Mouse (Mus musculus) lung, embryonic 14.5 days (tissue): ENCODE results near the gene Sumf2. TPM values are rescaled to one million over a fixed set of nuclear protein-coding genes. Genes with fewer than 3 reads are reported as not detected.
A peak's percentile ranks its signal among the peaks of the same experiment; 100 is the strongest.
"Not testable (repeated sequence)": the region's sequence is repeated elsewhere in the genome, so short reads cannot be mapped to it uniquely, and the experiment has no call there.

ENCODE experiments used
- ATAC-seq: fragments of 200-750 bp; cut with Nextera tagmentation; 2 replicates; pipeline ENCODE4 v1.8.0; 2017; ENCODE audit warnings: mild to moderate bottlenecking, moderate TSS enrichment, moderate library complexity; ENCODE audit not compliant: insufficient read depth
- DNase-seq: peaks from one replicate; pipeline ENCODE4 v3.0.0-alpha.2; 2015
- H3K27ac ChIP-seq: fragments of 300-500 bp; sonication (generic); 2 replicates; pipeline ENCODE4 v1.5.1; 2014; ENCODE audit warnings: low read depth, mild to moderate bottlenecking, moderate library complexity
- H3K27me3 ChIP-seq: fragments of 300-500 bp; sonication (generic); 2 replicates; pipeline ENCODE4 v1.6.1; 2014; ENCODE audit warnings: low read length, control low read depth; ENCODE audit not compliant: insufficient read depth
- H3K36me3 ChIP-seq: fragments of 300-500 bp; sonication (generic); 2 replicates; pipeline ENCODE4 v1.6.1; 2014; ENCODE audit warnings: control low read depth; ENCODE audit not compliant: insufficient read depth
- H3K4me1 ChIP-seq: fragments of 300-500 bp; sonication (generic); 2 replicates; pipeline ENCODE4 v1.6.1; 2014; ENCODE audit warnings: antibody characterized with exemption, control low read depth; ENCODE audit not compliant: insufficient read depth
- H3K4me2 ChIP-seq: fragments of 300-500 bp; sonication (generic); 2 replicates; pipeline ENCODE4 v1.6.1; 2014; ENCODE audit warnings: mild to moderate bottlenecking
- H3K4me3 ChIP-seq: fragments of 300-500 bp; sonication (generic); 2 replicates; pipeline ENCODE4 v1.5.1; 2014; ENCODE audit warnings: low read depth, low read length
- H3K9ac ChIP-seq: fragments of 300-500 bp; sonication (generic); 2 replicates; pipeline ENCODE4 v1.6.1; 2014
- H3K9me3 ChIP-seq: fragments of 300-500 bp; sonication (generic); 2 replicates; pipeline ENCODE4 v1.6.1; 2016; ENCODE audit warnings: low read depth, low read length, control low read depth
- CTCF ChIP-seq: IDR thresholded peaks from 2 replicates; pipeline ENCODE4 v1.5.1; 2016; ENCODE audit warnings: antibody characterized with exemption, low read depth
- WGBS: fragments of 180-500 bp; shearing (Covaris S2); extraction: QIAGEN DNeasy Blood & Tissue Kit; methylation state at CpG from one replicate; pipeline ENCODE4 v1.1.7; 2014; 5-methylcytosine and 5-hydroxymethylcytosine counted together
- polyA plus RNA-seq: library from polyadenylated mRNA; unstranded; fragments of >200 nt; fragmentation: Nextera tagmentation; extraction: Ambion mirVana; gene quantifications from 2 replicates; pipeline ENCODE4 v1.2.1, GENCODE M21; 2014

Sumf2 gene
- polyA plus RNA-seq, 1 experiment from 2014 or later = 46.4 TPM

- 65% methylated on average over 3 of the region's 3 CpGs for WGBS
- Histone ChIP-seq H3K27me3 (no peaks in the 10 kb centered on the region), H3K4me2 (no peak overlapping the region), H3K9ac (no peak overlapping the region), H3K4me1 (no peaks in the 10 kb centered on the region), H3K36me3 (peaks cover 40% of the 10 kb centered on the region), H3K9me3 (no peaks in the 10 kb centered on the region), H3K4me3 (no peak overlapping the region), H3K27ac (no peak overlapping the region)
- DNase-seq = no peak
- no peak for TF ChIP-seq CTCF
- ATAC-seq = no peak
Observed at GRCm38 (mm10) chr5:129879888-129880287, 33.1 kb downstream of the Sumf2 start.

- no peaks in the 10 kb centered on the region for H3K27me3 ChIP-seq
- no peak for TF ChIP-seq CTCF
- H3K36me3 ChIP-seq = peaks cover 34% of the 10 kb centered on the region
- DNase-seq = peak; percentile 11
- no peak for ATAC-seq
- 22% methylated on average over 10 of the region's 10 CpGs for WGBS
- no peaks in the 10 kb centered on the region for H3K9me3 ChIP-seq
- H3K27ac ChIP-seq = peak overlapping the region; percentile 93; the same call in 1 of the 2 replicates
- H3K4me1 ChIP-seq = no peaks in the 10 kb centered on the region
- H3K9ac ChIP-seq = peak overlapping the region; percentile 91
- H3K4me3 ChIP-seq = peak overlapping the region; percentile 92
- H3K4me2 ChIP-seq = peak overlapping the region; percentile 93
Observed at GRCm38 (mm10) chr5:129886271-129886670, 39.5 kb downstream of the Sumf2 start.

GRCm38 (mm10) chr5:129886911-129887636 is 40.3 kb downstream of the Sumf2 start, which contains the start of gene Chchd2:
Gene Chchd2 (minus strand): TSS chr5:129887470.
- DNase-seq (peak; percentile 99), ATAC-seq (peak; percentile 100)
- peaks cover 26% of the 10 kb centered on the region for H3K36me3 ChIP-seq
- peak within 1 kb of the TSS; percentile 93 for H3K4me2 ChIP-seq
- under 1% methylated on average over 46 of the region's 46 CpGs for WGBS
- peak within 1 kb of the TSS; percentile 91 for H3K9ac ChIP-seq
- no peaks in the 10 kb centered on the region for H3K4me1 ChIP-seq
- peak within 1 kb of the TSS; percentile 92 for H3K4me3 ChIP-seq
- H3K9me3 ChIP-seq = no peaks in the 10 kb centered on the region
- TF ChIP-seq CTCF = no peak
- peak within 1 kb of the TSS; percentile 93 for H3K27ac ChIP-seq
- no peaks in the 10 kb centered on the region for H3K27me3 ChIP-seq

DNA sequence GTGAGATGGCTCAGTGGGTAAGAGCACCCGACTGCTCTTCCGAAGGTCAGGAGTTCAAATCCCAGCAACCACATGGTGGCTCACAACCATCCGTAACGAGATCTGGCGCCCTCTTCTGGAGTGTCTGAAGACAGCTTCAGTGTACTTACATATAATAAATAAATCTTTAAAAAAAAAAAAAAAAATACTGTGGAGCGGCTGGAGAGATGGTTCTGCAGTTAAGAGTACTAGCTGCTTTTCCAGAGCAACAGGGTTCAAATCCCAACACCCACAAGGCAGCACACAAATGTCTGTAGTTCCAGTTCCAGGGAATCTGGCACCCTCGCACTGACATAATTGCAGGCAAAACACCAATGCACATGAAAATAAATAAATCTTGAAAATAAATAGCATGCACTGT is 43.6 kb downstream of the Sumf2 start:
- H3K27me3 ChIP-seq, H3K27ac ChIP-seq: not testable (repeated sequence)
- 76% methylated on average over 4 of the region's 7 CpGs for WGBS

GRCm38 (mm10) chr5:129895198-129896088 is 48.7 kb downstream of the Sumf2 start, which contains the start of gene Zbed5:
Gene Zbed5 (plus strand): TSS chr5:129895723.
- 2% methylated on average over 44 of the region's 44 CpGs for WGBS
- H3K27ac ChIP-seq = no peak within 1 kb of the TSS
- peak within 1 kb of the TSS; percentile 77 for H3K4me2 ChIP-seq
- no peaks in the 10 kb centered on the region for H3K9me3 ChIP-seq
- H3K27me3 ChIP-seq = no peaks in the 10 kb centered on the region
- no peak for TF ChIP-seq CTCF
- H3K4me1 ChIP-seq = no peaks in the 10 kb centered on the region
- H3K36me3 ChIP-seq = no peaks in the 10 kb centered on the region
- DNase-seq (peak; percentile 97), ATAC-seq (peak; percentile 100)
- H3K9ac ChIP-seq = peak within 1 kb of the TSS; percentile 58
- H3K4me3 ChIP-seq = peak within 1 kb of the TSS; percentile 67

More for the DNA sequence above, 43.6 kb downstream of the Sumf2 start:
- not testable (repeated sequence) for H3K9me3 ChIP-seq, H3K4me2 ChIP-seq, DNase-seq, ATAC-seq, H3K36me3 ChIP-seq, H3K4me3 ChIP-seq, H3K9ac ChIP-seq, H3K4me1 ChIP-seq

DNA sequence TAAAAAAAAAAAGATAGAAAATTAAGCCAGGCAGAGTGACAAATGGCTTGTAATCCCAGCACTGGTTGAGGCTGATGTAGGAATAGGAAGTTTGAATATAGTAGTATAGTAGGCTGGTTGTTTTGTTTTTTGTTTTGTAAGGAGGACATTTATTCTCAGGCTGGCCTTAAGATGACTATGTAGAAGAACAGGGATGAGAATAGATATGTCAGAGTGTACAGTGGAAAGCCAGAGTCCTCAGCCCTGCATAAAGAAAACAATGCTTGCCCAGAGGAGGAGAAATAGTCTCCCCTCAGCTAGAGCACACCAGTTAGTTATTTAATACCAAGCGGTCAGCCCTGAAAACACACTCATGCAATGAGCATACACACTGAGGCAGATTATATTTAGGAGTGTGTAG is 51.7 kb downstream of the Sumf2 start, which contains the start of gene Phkg1:
TSS of gene Phkg1 (minus strand) at position 101 of the 400 bp plus-strand sequence.
- ATAC-seq = no peak
- no peak within 1 kb of the TSS for H3K27ac ChIP-seq

GRCm38 (mm10) chr5:129907775-129908174 is 61.0 kb downstream of the Sumf2 start:
- H3K4me3 ChIP-seq = peak overlapping the region; percentile 54
- H3K27ac ChIP-seq = peak overlapping the region; percentile 58; the same call in 1 of the 2 replicates
- ATAC-seq = no peak
- peak overlapping the region; percentile 57 for H3K9ac ChIP-seq
- DNase-seq = peak; percentile 8
- H3K27me3 ChIP-seq = no peaks in the 10 kb centered on the region
- no peaks in the 10 kb centered on the region for H3K4me1 ChIP-seq
- peak overlapping the region; percentile 81 for H3K4me2 ChIP-seq
- H3K36me3 ChIP-seq = no peaks in the 10 kb centered on the region
- 32% methylated on average over 4 of the region's 4 CpGs for WGBS
- no peak for TF ChIP-seq CTCF
- H3K9me3 ChIP-seq = no peaks in the 10 kb centered on the region

More for the DNA sequence above, 51.7 kb downstream of the Sumf2 start, which contains the start of gene Phkg1:
- TF ChIP-seq CTCF = no peak
- Histone ChIP-seq H3K9me3 (no peaks in the 10 kb centered on the region), H3K27me3 (no peaks in the 10 kb centered on the region), H3K36me3 (peaks cover 8% of the 10 kb centered on the region), H3K4me1 (no peaks in the 10 kb centered on the region), H3K4me3 (no peak within 1 kb of the TSS), H3K9ac (no peak within 1 kb of the TSS), H3K4me2 (no peak within 1 kb of the TSS)
- WGBS = 98% methylated on average over 1 of the region's 1 CpGs
- no peak for DNase-seq
